Mouse (Mus musculus): ENCODE measurements around the gene Cog1. TPM values are rescaled to one million over a fixed set of nuclear protein-coding genes. Genes with fewer than 3 reads are reported as not detected.
A peak's percentile ranks its signal among the peaks of the same experiment; 100 is the strongest.

Cog1 gene
- total RNA-seq, 1 experiment = 19.1 TPM

GRCm38 (mm10) chr11:113709731-113710256 lies 60.8 kb downstream of the Cog1 start, which contains the start of gene Cpsf4l:
Cpsf4l (minus strand) TSS chr11:113710017.
- no peak for TF ChIP-seq HCFC1 (IDR thresholded peaks at IDR 0.05; ENCODE audit: borderline replicate concordance, insufficient read depth, low read length)
- H3K4me1 ChIP-seq (ENCODE audit: control insufficient read depth in 2 of 2, insufficient read depth in 2 of 2, low read length in 2 of 2, poor library complexity in 1 of 2) = peaks cover 5 to 18% of the 10 kb centered on the region in 2 experiments; a peak in 3 of 4 replicates
- no peaks in the 10 kb centered on the region for H3K9me3 ChIP-seq (ENCODE audit: control insufficient read depth, insufficient read depth, low read depth, low read length)
- peak within 1 kb of the TSS; percentile 99 for H3K27ac ChIP-seq (ENCODE audit: insufficient read depth, low read depth, low read length, poor library complexity, severe bottlenecking)
- peak within 1 kb of the TSS; percentile 46 to 62 for H3K4me3 ChIP-seq (ENCODE audit: insufficient read depth in 1 of 2, low read depth in 1 of 2, low read length in 2 of 2, poor library complexity in 1 of 2, severe bottlenecking in 1 of 2)
- in situ Hi-C loops (cut with MboI; ENCODE audit: low sequenced_read_pairs in 2 of 2, unreplicated experiment in 2 of 2) = loop anchor here in 1 of 2 experiments (10.0 kb wide), 1 partner anchor 105 kb away; no protein-coding TSS in a partner anchor
- H3K36me3 ChIP-seq (ENCODE audit: control insufficient read depth, insufficient read depth, low read length, poor library complexity, severe bottlenecking) = no peaks in the 10 kb centered on the region; the same call in 1 of the 2 replicates
- peak within 1 kb of the TSS; percentile 67 for H3K9ac ChIP-seq (ENCODE audit: insufficient read depth, low read depth, low read length, poor library complexity, severe bottlenecking)
- peak; percentile 90 for DNase-seq (ENCODE audit: low read depth, low spot score)

- DNase-seq (ENCODE audit: low read depth, low spot score) = peak; percentile 88
- in situ Hi-C loops (cut with MboI; ENCODE audit: low sequenced_read_pairs in 2 of 2, unreplicated experiment in 2 of 2) = no loop called here
- peak overlapping the region; percentile 67 for H3K9ac ChIP-seq (ENCODE audit: insufficient read depth, low read depth, low read length, poor library complexity, severe bottlenecking)
- H3K27ac ChIP-seq (ENCODE audit: insufficient read depth, low read depth, low read length, poor library complexity, severe bottlenecking) = peak overlapping the region; percentile 99
- no peaks in the 10 kb centered on the region for H3K9me3 ChIP-seq (ENCODE audit: control insufficient read depth, insufficient read depth, low read depth, low read length)
- no peak for TF ChIP-seq HCFC1 (IDR thresholded peaks at IDR 0.05; ENCODE audit: borderline replicate concordance, insufficient read depth, low read length)
- TF ChIP-seq ZNF384 (IDR thresholded peaks at IDR 0.05; ENCODE audit: low read depth, low read length) = no peak
- TF ChIP-seq ZC3H11A (IDR thresholded peaks at IDR 0.05; ENCODE audit: borderline replicate concordance, low read depth, low read length) = no peak
- TF ChIP-seq CHD2 (IDR thresholded peaks at IDR 0.05; ENCODE audit: low read depth, low read length) = no peak
- no peak for TF ChIP-seq MAFK (IDR thresholded peaks at IDR 0.05; ENCODE audit: insufficient read depth, low read depth, low read length)
- H3K4me1 ChIP-seq (ENCODE audit: control insufficient read depth in 2 of 2, insufficient read depth in 2 of 2, low read length in 2 of 2, poor library complexity in 1 of 2) = peaks cover 5 to 23% of the 10 kb centered on the region in 2 experiments; a peak in 3 of 4 replicates
- peak overlapping the region; percentile 20 to 50 for H3K4me3 ChIP-seq (ENCODE audit: insufficient read depth in 1 of 2, low read depth in 1 of 2, low read length in 2 of 2, poor library complexity in 1 of 2, severe bottlenecking in 1 of 2)
- H3K36me3 ChIP-seq (ENCODE audit: control insufficient read depth, insufficient read depth, low read length, poor library complexity, severe bottlenecking) = no peaks in the 10 kb centered on the region; the same call in 1 of the 2 replicates
Measured at GRCm38 (mm10) chr11:113710257-113710777, 61.3 kb downstream of the Cog1 start.

- in situ Hi-C loops (cut with MboI; ENCODE audit: low sequenced_read_pairs in 2 of 2, unreplicated experiment in 2 of 2) = no loop called here
- peak overlapping the region in 1 of 2 experiments; percentile 50; a peak in 2 of 4 replicates for H3K4me3 ChIP-seq (ENCODE audit: insufficient read depth in 1 of 2, low read depth in 1 of 2, low read length in 2 of 2, poor library complexity in 1 of 2, severe bottlenecking in 1 of 2)
- H3K27ac ChIP-seq (ENCODE audit: insufficient read depth, low read depth, low read length, poor library complexity, severe bottlenecking) = peak overlapping the region; percentile 99
- no peak for DNase-seq (ENCODE audit: low read depth, low spot score)
- H3K9ac ChIP-seq (ENCODE audit: insufficient read depth, low read depth, low read length, poor library complexity, severe bottlenecking) = peak overlapping the region; percentile 67
- H3K4me1 ChIP-seq (ENCODE audit: control insufficient read depth in 2 of 2, insufficient read depth in 2 of 2, low read length in 2 of 2, poor library complexity in 1 of 2) = peaks cover 5 to 23% of the 10 kb centered on the region in 2 experiments; a peak in 3 of 4 replicates
- H3K9me3 ChIP-seq (ENCODE audit: control insufficient read depth, insufficient read depth, low read depth, low read length) = no peaks in the 10 kb centered on the region
- TF ChIP-seq HCFC1 (IDR thresholded peaks at IDR 0.05; ENCODE audit: borderline replicate concordance, insufficient read depth, low read length) = no peak
- no peak for TF ChIP-seq ZC3H11A (IDR thresholded peaks at IDR 0.05; ENCODE audit: borderline replicate concordance, low read depth, low read length)
- no peak for TF ChIP-seq MAFK (IDR thresholded peaks at IDR 0.05; ENCODE audit: insufficient read depth, low read depth, low read length)
- TF ChIP-seq ZNF384 (IDR thresholded peaks at IDR 0.05; ENCODE audit: low read depth, low read length) = no peak
- no peak for TF ChIP-seq CHD2 (IDR thresholded peaks at IDR 0.05; ENCODE audit: low read depth, low read length)
- H3K36me3 ChIP-seq (ENCODE audit: control insufficient read depth, insufficient read depth, low read length, poor library complexity, severe bottlenecking) = no peaks in the 10 kb centered on the region; the same call in 1 of the 2 replicates
Measured at GRCm38 (mm10) chr11:113711061-113711460, 62.1 kb downstream of the Cog1 start.

GRCm38 (mm10) chr11:113715078-113715674 lies 66.2 kb downstream of the Cog1 start:
- H3K36me3 ChIP-seq (ENCODE audit: control insufficient read depth, insufficient read depth, low read length, poor library complexity, severe bottlenecking) = no peaks in the 10 kb centered on the region
- H3K9ac ChIP-seq (ENCODE audit: insufficient read depth, low read depth, low read length, poor library complexity, severe bottlenecking) = no peak overlapping the region
- no peak for DNase-seq (ENCODE audit: low read depth, low spot score)
- no peak overlapping the region for H3K27ac ChIP-seq (ENCODE audit: insufficient read depth, low read depth, low read length, poor library complexity, severe bottlenecking)
- H3K9me3 ChIP-seq (ENCODE audit: control insufficient read depth, insufficient read depth, low read depth, low read length) = no peaks in the 10 kb centered on the region
- H3K4me1 ChIP-seq (ENCODE audit: control insufficient read depth in 2 of 2, insufficient read depth in 2 of 2, low read length in 2 of 2, poor library complexity in 1 of 2) = peaks cover 5 to 20% of the 10 kb centered on the region in 2 experiments; a peak in 3 of 4 replicates
- no peak for TF ChIP-seq MAFK (IDR thresholded peaks at IDR 0.05; ENCODE audit: insufficient read depth, low read depth, low read length)
- TF ChIP-seq HCFC1 (IDR thresholded peaks at IDR 0.05; ENCODE audit: borderline replicate concordance, insufficient read depth, low read length) = no peak
- no peak for TF ChIP-seq ZNF384 (IDR thresholded peaks at IDR 0.05; ENCODE audit: low read depth, low read length)
- TF ChIP-seq CHD2 (IDR thresholded peaks at IDR 0.05; ENCODE audit: low read depth, low read length) = no peak
- TF ChIP-seq ZC3H11A (IDR thresholded peaks at IDR 0.05; ENCODE audit: borderline replicate concordance, low read depth, low read length) = no peak
- no peak overlapping the region for H3K4me3 ChIP-seq (ENCODE audit: insufficient read depth in 1 of 2, low read depth in 1 of 2, low read length in 2 of 2, poor library complexity in 1 of 2, severe bottlenecking in 1 of 2)
- in situ Hi-C loops (cut with MboI; ENCODE audit: low sequenced_read_pairs in 2 of 2, unreplicated experiment in 2 of 2) = no loop called here
